Mouse (Mus musculus) midbrain, embryonic 10.5 days (tissue): Measurements from ENCODE around the gene Dnajc16. TPM values are rescaled to one million over a fixed set of nuclear protein-coding genes. Genes with fewer than 3 reads are reported as not detected.

Experiments used
- DNase-seq: peaks from one replicate; pipeline ENCODE4 v3.0.0-alpha.2; 2017; ENCODE audit warnings: low spot score
- H3K27ac ChIP-seq: fragments of 300-500 bp; sonication (generic); replicated peaks from 2 replicates; pipeline ENCODE4 v1.5.1; 2016; ENCODE audit warnings: mild to moderate bottlenecking
- H3K27me3 ChIP-seq: fragments of 300-500 bp; sonication (generic); 2 replicates; pipeline ENCODE4 v1.6.1; 2016; ENCODE audit warnings: low read depth, mild to moderate bottlenecking; ENCODE audit not compliant: poor library complexity, severe bottlenecking
- H3K36me3 ChIP-seq: fragments of 300-500 bp; sonication (generic); 2 replicates; pipeline ENCODE4 v1.6.1; 2016; ENCODE audit warnings: mild to moderate bottlenecking, moderate library complexity
- H3K4me1 ChIP-seq: fragments of 300-500 bp; sonication (generic); 2 replicates; pipeline ENCODE4 v1.6.1; 2016
- H3K4me3 ChIP-seq: fragments of 300-500 bp; sonication (generic); 2 replicates; pipeline ENCODE4 v1.5.1; 2016; ENCODE audit warnings: mild to moderate bottlenecking, moderate library complexity
- H3K9me3 ChIP-seq: fragments of 300-500 bp; sonication (generic); replicated peaks from 2 replicates; pipeline ENCODE4 v1.6.1; 2016; ENCODE audit warnings: mild to moderate bottlenecking
- WGBS: fragments of 180-500 bp; shearing (Covaris S2); methylation state at CpG from one replicate; pipeline ENCODE4 v1.1.7; 2016; 5-methylcytosine and 5-hydroxymethylcytosine counted together
- polyA plus RNA-seq: library from polyadenylated mRNA; unstranded; fragments of >200 nt; fragmentation: Nextera tagmentation; extraction: Ambion mirVana; gene quantifications from 2 replicates; pipeline ENCODE4 v1.2.1, GENCODE M21; 2016

The Dnajc16 gene
- polyA plus RNA-seq, 1 experiment from 2014 or later: 4.4 TPM

DNA sequence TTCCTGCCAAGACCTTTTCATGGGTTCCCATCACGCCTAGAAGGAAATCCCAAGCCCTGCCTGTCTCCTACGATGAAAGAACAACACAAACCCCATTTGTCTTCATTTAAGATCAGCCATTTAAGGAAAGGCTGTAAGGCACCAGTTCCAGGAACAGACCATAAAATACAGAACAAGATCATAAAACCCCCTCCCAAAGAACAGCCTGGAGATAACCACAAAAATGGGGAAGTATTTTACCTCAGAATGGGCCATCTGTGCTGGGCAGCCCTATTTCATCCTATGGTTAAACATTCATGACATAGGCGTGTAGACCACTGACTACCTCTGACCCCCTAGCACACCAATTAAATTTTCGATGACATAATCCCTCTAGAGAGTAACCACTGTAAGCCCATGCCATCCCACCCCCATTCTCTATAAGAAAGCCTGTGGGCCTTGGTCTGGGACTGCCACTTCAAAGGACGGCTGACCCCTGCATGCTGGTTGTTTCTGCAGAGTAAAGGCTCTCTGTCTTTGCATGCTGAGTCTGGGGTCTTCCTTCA is 77.1 kb downstream of the Dnajc16 start:
- Histone ChIP-seq H3K9me3 (no peaks in the 10 kb centered on the region), H3K27ac (no peak overlapping the region), H3K36me3 (peaks cover 77% of the 10 kb centered on the region), H3K4me3 (no peak overlapping the region), H3K27me3 (no peaks in the 10 kb centered on the region), H3K4me1 (peaks cover 4% of the 10 kb centered on the region; the same call in 1 of the 2 replicates)
- no peak for DNase-seq
- WGBS: 92% methylated on average over 5 of the region's 5 CpGs

DNA sequence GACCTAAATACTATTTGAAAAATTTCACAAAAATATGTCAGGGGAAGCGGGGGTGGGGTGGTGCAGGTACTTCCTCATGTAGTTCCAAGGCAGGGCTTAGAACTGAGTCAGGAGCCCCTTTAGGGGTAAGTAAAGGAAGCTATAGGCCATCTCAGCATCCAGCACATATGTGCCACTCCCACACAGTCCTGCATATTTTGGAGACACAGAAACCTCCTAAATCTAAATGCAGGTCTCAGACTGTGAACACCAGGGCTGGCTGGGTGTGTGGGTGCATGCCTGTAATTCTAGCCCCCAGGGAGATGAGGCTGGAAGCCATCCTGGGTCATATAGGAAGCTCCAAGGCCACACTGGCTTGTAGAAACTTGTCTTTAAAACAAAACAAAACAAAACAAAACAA is 79.5 kb downstream of the Dnajc16 start:
- Histone ChIP-seq H3K27me3 (no peaks in the 10 kb centered on the region), H3K9me3 (no peaks in the 10 kb centered on the region), H3K36me3 (peaks cover 87% of the 10 kb centered on the region), H3K27ac (no peak overlapping the region), H3K4me1 (peaks cover 4% of the 10 kb centered on the region; the same call in 1 of the 2 replicates), H3K4me3 (no peak overlapping the region)
- DNase-seq: no peak
- 94% methylated on average over 1 of the region's 1 CpGs for WGBS

Other genes starting within 250 kb of the Dnajc16 start
- gene Fblim1, start 184.8 kb downstream of the Dnajc16 start, polyA plus RNA-seq: 24.5 and 27.5 TPM in 2 replicates
- gene Tmem82, start 172.3 kb downstream of the Dnajc16 start, polyA plus RNA-seq: 0.98 and 1.3 TPM in 2 replicates
- gene Slc25a34, start 167.1 kb downstream of the Dnajc16 start, polyA plus RNA-seq: 0.05 TPM in 1 of 2 replicates, not detected in the other
- 2.9 and 4.2 TPM in 2 replicates for gene Plekhm2, start 126.0 kb downstream of the Dnajc16 start, polyA plus RNA-seq
- 2.2 and 2.4 TPM in 2 replicates for gene Rsc1a1, start 105.3 kb downstream of the Dnajc16 start, polyA plus RNA-seq
- 23.7 and 24.2 TPM in 2 replicates for gene Ddi2, start 67.5 kb downstream of the Dnajc16 start, polyA plus RNA-seq
- gene Agmat, start 44.3 kb downstream of the Dnajc16 start, polyA plus RNA-seq: not detected in 2 replicates
- gene Casp9, start 2.7 kb upstream of the Dnajc16 start, polyA plus RNA-seq: 24.4 and 28.8 TPM in 2 replicates
- not detected in 2 replicates for gene Cela2a, start 35.2 kb upstream of the Dnajc16 start, polyA plus RNA-seq
- gene Ctrc, start 55.4 kb upstream of the Dnajc16 start, polyA plus RNA-seq: not detected in 2 replicates
- gene Efhd2, start 84.0 kb upstream of the Dnajc16 start, polyA plus RNA-seq: 50.1 and 69.2 TPM in 2 replicates
- gene Fhad1, start 224.2 kb upstream of the Dnajc16 start, polyA plus RNA-seq: 1.6 and 1.9 TPM in 2 replicates